Mouse (Mus musculus): ENCODE results near the gene Enho. TPM values are rescaled to one million over a fixed set of nuclear protein-coding genes. Genes with fewer than 3 reads are reported as not detected.

Enho gene
- polyA plus RNA-seq, 1 experiment from 2014 or later: 4.7 TPM

DNA sequence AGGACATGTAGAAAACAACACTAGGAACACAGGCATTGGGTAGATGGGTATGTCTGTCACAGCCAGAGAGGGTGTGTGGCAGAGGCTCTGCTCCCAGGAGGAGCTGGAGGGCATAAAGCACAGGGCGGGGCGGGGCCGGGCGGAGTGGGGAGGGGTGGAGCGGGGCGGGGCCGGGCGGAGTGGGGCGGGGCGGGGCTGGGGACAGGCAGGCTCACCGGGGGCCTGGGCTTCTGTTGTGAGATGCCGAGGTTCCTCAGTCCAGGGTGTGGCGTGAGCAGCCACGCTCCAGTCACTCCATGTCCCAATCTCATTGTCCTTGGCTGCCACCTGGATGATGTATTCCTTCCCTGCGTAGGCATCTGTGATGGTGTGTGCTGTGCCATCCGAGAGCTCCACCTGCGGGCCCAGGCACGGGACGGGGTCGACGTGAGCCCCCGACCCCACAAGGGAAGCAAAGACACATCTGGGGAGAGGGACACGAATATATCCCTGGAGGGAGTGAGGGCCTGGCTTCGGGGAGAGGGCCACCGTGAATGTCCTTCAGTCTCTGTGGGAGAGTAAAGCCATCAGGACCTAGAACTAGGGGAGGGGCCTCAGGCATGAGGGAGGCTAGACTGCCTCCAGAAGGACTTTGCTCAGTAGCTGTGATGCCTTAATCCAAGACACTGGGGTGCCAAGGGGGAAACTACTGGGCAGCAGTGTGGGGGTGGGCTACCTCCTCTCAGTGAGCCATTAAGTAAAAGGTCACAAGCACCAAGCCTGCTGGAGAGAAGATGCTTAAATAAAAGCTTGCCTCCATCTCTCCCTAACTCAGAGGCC lies 18.7 kb upstream of the Enho start:
- Histone ChIP-seq H3K9me3 (replicated peaks; ENCODE audit: control insufficient read depth, low read length) (no peaks in the 10 kb centered on the region), H3K4me3 (ENCODE audit: low read depth, low read length) (no peak overlapping the region), H3K36me3 (ENCODE audit: control insufficient read depth, insufficient read depth, low read length) (no peaks in the 10 kb centered on the region), H3K27ac (ENCODE audit: low read depth, low read length) (no peak overlapping the region), H3K4me1 (ENCODE audit: control insufficient read depth, insufficient read depth, low read length) (peaks cover 29% of the 10 kb centered on the region), H3K9ac (ENCODE audit: low read depth, low read length) (no peak overlapping the region), H3K4me2 (peak overlapping the region; percentile 38), H3K27me3 (ENCODE audit: control insufficient read depth, insufficient read depth, low read length) (peaks cover 32% of the 10 kb centered on the region)
- ATAC-seq (replicated peaks; ENCODE audit: insufficient number of reproducible peaks, low FRiP score, low TSS enrichment): no peak
- WGBS (ENCODE audit: insufficient replicate concordance): 16% methylated on average over 19 of the region's 25 CpGs

- Histone ChIP-seq H3K4me1 (ENCODE audit: control insufficient read depth, insufficient read depth, low read length) (peaks cover 18% of the 10 kb centered on the region; the same call in 1 of the 2 replicates), H3K27me3 (ENCODE audit: control insufficient read depth, insufficient read depth, low read length) (peaks cover 18% of the 10 kb centered on the region), H3K27ac (ENCODE audit: low read depth, low read length) (no peak overlapping the region), H3K9me3 (replicated peaks; ENCODE audit: control insufficient read depth, low read length) (no peaks in the 10 kb centered on the region), H3K9ac (ENCODE audit: low read depth, low read length) (no peak overlapping the region), H3K36me3 (ENCODE audit: control insufficient read depth, insufficient read depth, low read length) (no peaks in the 10 kb centered on the region), H3K4me2 (no peak overlapping the region), H3K4me3 (ENCODE audit: low read depth, low read length) (no peak overlapping the region)
- 84% methylated on average over 2 of the region's 2 CpGs for WGBS (ENCODE audit: insufficient replicate concordance)
- ATAC-seq (replicated peaks; ENCODE audit: insufficient number of reproducible peaks, low FRiP score, low TSS enrichment): no peak
Observed at GRCm38 (mm10) chr4:41655525-41655924, 15.4 kb upstream of the Enho start.

- no peaks in the 10 kb centered on the region for H3K36me3 ChIP-seq (ENCODE audit: control insufficient read depth, insufficient read depth, low read length)
- no peak overlapping the region for H3K9ac ChIP-seq (ENCODE audit: low read depth, low read length)
- 13% methylated on average over 7 of the region's 7 CpGs for WGBS (ENCODE audit: insufficient replicate concordance)
- no peak overlapping the region for H3K4me2 ChIP-seq
- no peak overlapping the region for H3K27ac ChIP-seq (ENCODE audit: low read depth, low read length)
- H3K27me3 ChIP-seq (ENCODE audit: control insufficient read depth, insufficient read depth, low read length): peaks cover 13% of the 10 kb centered on the region
- H3K4me1 ChIP-seq (ENCODE audit: control insufficient read depth, insufficient read depth, low read length): peaks cover 10% of the 10 kb centered on the region; the same call in 1 of the 2 replicates
- H3K4me3 ChIP-seq (ENCODE audit: low read depth, low read length): no peak overlapping the region
- no peaks in the 10 kb centered on the region for H3K9me3 ChIP-seq (replicated peaks; ENCODE audit: control insufficient read depth, low read length)
- ATAC-seq (replicated peaks; ENCODE audit: insufficient number of reproducible peaks, low FRiP score, low TSS enrichment): no peak
Observed at GRCm38 (mm10) chr4:41654217-41654616, 14.1 kb upstream of the Enho start.

DNA sequence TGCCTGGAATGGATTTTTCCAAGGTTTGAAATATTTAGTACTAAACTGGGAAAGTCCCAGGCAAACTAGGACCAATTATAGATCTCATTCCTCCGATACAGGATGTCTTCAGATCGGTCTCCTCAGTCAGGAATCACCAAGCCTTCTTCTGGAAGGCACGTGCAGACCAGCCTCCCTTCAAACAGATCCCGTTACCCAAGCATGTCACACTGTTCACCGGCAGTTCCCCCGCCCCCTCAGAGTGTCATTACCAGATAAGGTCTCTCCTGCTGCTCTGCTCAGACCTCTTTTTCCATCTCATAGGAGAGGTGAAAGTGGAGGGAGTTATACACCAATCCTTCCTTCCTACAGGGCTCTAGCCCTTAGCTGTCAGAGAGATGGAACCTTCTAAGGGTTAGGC lies 13.6 kb upstream of the Enho start:
- no peak for ATAC-seq (replicated peaks; ENCODE audit: insufficient number of reproducible peaks, low FRiP score, low TSS enrichment)
- 52% methylated on average over 6 of the region's 6 CpGs for WGBS (ENCODE audit: insufficient replicate concordance)

DNA sequence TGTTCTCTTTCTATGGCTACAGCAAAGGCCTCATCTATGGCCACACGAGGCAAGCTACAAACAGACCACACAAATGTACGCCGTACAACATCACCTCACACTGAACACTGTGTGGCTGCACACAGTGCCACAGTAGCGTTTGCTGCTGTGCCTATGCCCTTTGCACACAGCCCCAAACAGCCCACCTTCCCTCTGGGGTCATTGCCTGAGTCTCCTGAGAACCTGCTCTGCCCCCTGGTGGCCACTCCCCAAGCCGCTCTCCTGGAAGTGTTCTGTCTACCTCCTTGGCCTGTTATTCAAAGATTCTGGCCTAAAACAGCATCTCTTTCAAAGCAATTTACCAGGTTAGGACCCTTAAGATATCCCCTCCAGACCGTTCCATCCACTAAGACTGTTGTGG lies 13.2 kb upstream of the Enho start:
- no peak overlapping the region for H3K4me2 ChIP-seq
- H3K27ac ChIP-seq (ENCODE audit: low read depth, low read length): no peak overlapping the region
- no peaks in the 10 kb centered on the region for H3K9me3 ChIP-seq (replicated peaks; ENCODE audit: control insufficient read depth, low read length)
- ATAC-seq (replicated peaks; ENCODE audit: insufficient number of reproducible peaks, low FRiP score, low TSS enrichment): no peak
- peaks cover 9% of the 10 kb centered on the region; the same call in 1 of the 2 replicates for H3K27me3 ChIP-seq (ENCODE audit: control insufficient read depth, insufficient read depth, low read length)
- WGBS (ENCODE audit: insufficient replicate concordance): 46% methylated on average over 6 of the region's 6 CpGs
- H3K4me3 ChIP-seq (ENCODE audit: low read depth, low read length): no peak overlapping the region
- H3K36me3 ChIP-seq (ENCODE audit: control insufficient read depth, insufficient read depth, low read length): no peaks in the 10 kb centered on the region
- H3K9ac ChIP-seq (ENCODE audit: low read depth, low read length): no peak overlapping the region
- H3K4me1 ChIP-seq (ENCODE audit: control insufficient read depth, insufficient read depth, low read length): peaks cover 1% of the 10 kb centered on the region; the same call in 1 of the 2 replicates

More for the DNA sequence above, 13.6 kb upstream of the Enho start:
- peaks cover 6% of the 10 kb centered on the region; the same call in 1 of the 2 replicates for H3K4me1 ChIP-seq (ENCODE audit: control insufficient read depth, insufficient read depth, low read length)
- no peak overlapping the region for H3K27ac ChIP-seq (ENCODE audit: low read depth, low read length)
- H3K4me2 ChIP-seq: no peak overlapping the region
- H3K9me3 ChIP-seq (replicated peaks; ENCODE audit: control insufficient read depth, low read length): no peaks in the 10 kb centered on the region
- peaks cover 9% of the 10 kb centered on the region for H3K27me3 ChIP-seq (ENCODE audit: control insufficient read depth, insufficient read depth, low read length)
- no peak overlapping the region for H3K4me3 ChIP-seq (ENCODE audit: low read depth, low read length)
- H3K36me3 ChIP-seq (ENCODE audit: control insufficient read depth, insufficient read depth, low read length): no peaks in the 10 kb centered on the region
- H3K9ac ChIP-seq (ENCODE audit: low read depth, low read length): no peak overlapping the region

GRCm38 (mm10) chr4:41648627-41649026 lies 8.5 kb upstream of the Enho start:
- Histone ChIP-seq H3K27ac (ENCODE audit: low read depth, low read length) (no peak overlapping the region), H3K9ac (ENCODE audit: low read depth, low read length) (no peak overlapping the region), H3K4me1 (ENCODE audit: control insufficient read depth, insufficient read depth, low read length) (no peaks in the 10 kb centered on the region), H3K27me3 (ENCODE audit: control insufficient read depth, insufficient read depth, low read length) (no peaks in the 10 kb centered on the region), H3K9me3 (replicated peaks; ENCODE audit: control insufficient read depth, low read length) (no peaks in the 10 kb centered on the region), H3K4me3 (ENCODE audit: low read depth, low read length) (no peak overlapping the region), H3K4me2 (no peak overlapping the region), H3K36me3 (ENCODE audit: control insufficient read depth, insufficient read depth, low read length) (no peaks in the 10 kb centered on the region)
- WGBS (ENCODE audit: insufficient replicate concordance): 57% methylated on average over 7 of the region's 7 CpGs
- no peak for ATAC-seq (replicated peaks; ENCODE audit: insufficient number of reproducible peaks, low FRiP score, low TSS enrichment)

- no peak overlapping the region for H3K4me2 ChIP-seq
- H3K27me3 ChIP-seq (ENCODE audit: control insufficient read depth, insufficient read depth, low read length): no peaks in the 10 kb centered on the region
- no peaks in the 10 kb centered on the region for H3K9me3 ChIP-seq (replicated peaks; ENCODE audit: control insufficient read depth, low read length)
- H3K36me3 ChIP-seq (ENCODE audit: control insufficient read depth, insufficient read depth, low read length): no peaks in the 10 kb centered on the region
- ATAC-seq (replicated peaks; ENCODE audit: insufficient number of reproducible peaks, low FRiP score, low TSS enrichment): no peak
- no peak overlapping the region for H3K4me3 ChIP-seq (ENCODE audit: low read depth, low read length)
- no peaks in the 10 kb centered on the region for H3K4me1 ChIP-seq (ENCODE audit: control insufficient read depth, insufficient read depth, low read length)
- no peak overlapping the region for H3K9ac ChIP-seq (ENCODE audit: low read depth, low read length)
- H3K27ac ChIP-seq (ENCODE audit: low read depth, low read length): no peak overlapping the region
- WGBS (ENCODE audit: insufficient replicate concordance): 63% methylated on average over 4 of the region's 4 CpGs
Observed at GRCm38 (mm10) chr4:41648157-41648556, 8.0 kb upstream of the Enho start.

- no peak overlapping the region for H3K9ac ChIP-seq (ENCODE audit: low read depth, low read length)
- H3K27ac ChIP-seq (ENCODE audit: low read depth, low read length): no peak overlapping the region
- H3K4me1 ChIP-seq (ENCODE audit: control insufficient read depth, insufficient read depth, low read length): no peaks in the 10 kb centered on the region
- no peaks in the 10 kb centered on the region for H3K9me3 ChIP-seq (replicated peaks; ENCODE audit: control insufficient read depth, low read length)
- H3K36me3 ChIP-seq (ENCODE audit: control insufficient read depth, insufficient read depth, low read length): no peaks in the 10 kb centered on the region
- 24% methylated on average over 5 of the region's 5 CpGs for WGBS (ENCODE audit: insufficient replicate concordance)
- no peaks in the 10 kb centered on the region for H3K27me3 ChIP-seq (ENCODE audit: control insufficient read depth, insufficient read depth, low read length)
- ATAC-seq (replicated peaks; ENCODE audit: insufficient number of reproducible peaks, low FRiP score, low TSS enrichment): no peak
- no peak overlapping the region for H3K4me2 ChIP-seq
- no peak overlapping the region for H3K4me3 ChIP-seq (ENCODE audit: low read depth, low read length)
Observed at GRCm38 (mm10) chr4:41645488-41645887, 5.4 kb upstream of the Enho start.
